10 mouse cellular contexts compared by ENCODE assay signal in genomic region chr17:26497416-26497923, GRCm38 (mm10).
DNase-seq lines count a peak whose midpoint lies in the region; ATAC-seq lines count a peak whose summit lies in the region.
"Had no signal": no experiment of that assay in that cellular context is flagged by ENCODE, and none has a peak within 500 bp of the region (broad histone marks: within the 10 kb centered on the region; RNA-seq: fewer than 3 reads in every experiment).

No protein-coding gene starts in this region.

- no peak overlapping the region for H3K9ac ChIP-seq in limb, embryonic 13.5 days
- H3K9ac ChIP-seq in midbrain, embryonic 15.5 days: no peak overlapping the region
- H3K9ac ChIP-seq: midbrain, embryonic 12.5 days had no signal

- 0 out of 2 replicates have a peak overlapping the region, but pooled peaks have one; percentile 35 for H3K27ac ChIP-seq in limb, embryonic 13.5 days
- H3K27ac ChIP-seq in limb, embryonic 10.5 days: no peak overlapping the region
- H3K27ac ChIP-seq in midbrain, embryonic 15.5 days: no peak overlapping the region
- H3K27ac ChIP-seq: midbrain, embryonic 12.5 days had no signal

- no peak overlapping the region for H3K4me2 ChIP-seq in limb, embryonic 13.5 days (replicated peaks)
- H3K4me2 ChIP-seq in midbrain, embryonic 15.5 days: no peak overlapping the region
- H3K4me2 ChIP-seq: midbrain, embryonic 12.5 days had no signal

- no peak for ATAC-seq in limb, embryonic 13.5 days (ENCODE audit: low FRiP score, low read depth)
- peak; percentile 40 for ATAC-seq in neutrophil, adult 5-6 weeks (ENCODE audit: extremely low read depth, insufficient number of reproducible peaks, low FRiP score, poor library complexity, severe bottlenecking)
- ATAC-seq in midbrain, embryonic 15.5 days (replicated peaks): no peak
- ATAC-seq in activated CD4-positive, CD25-positive, alpha-beta regulatory T cell, adult 4 months: no peak
- ATAC-seq: Patski had no signal

- WGBS in limb, embryonic 13.5 days: 63% methylated on average over 5 of the region's 5 CpGs
- WGBS in limb, embryonic 10.5 days: 68% methylated on average over 5 of the region's 5 CpGs
- WGBS in midbrain, embryonic 15.5 days: 62% methylated on average over 5 of the region's 5 CpGs

- no peaks in the 10 kb centered on the region for H3K27me3 ChIP-seq in limb, embryonic 13.5 days
- H3K27me3 ChIP-seq in limb, embryonic 10.5 days (ENCODE audit: low read depth, poor library complexity, severe bottlenecking): no peaks in the 10 kb centered on the region
- no peaks in the 10 kb centered on the region for H3K27me3 ChIP-seq in midbrain, embryonic 15.5 days (replicated peaks)
- H3K27me3 ChIP-seq: midbrain, embryonic 12.5 days; Patski had no signal

- H3K36me3 ChIP-seq in limb, embryonic 13.5 days: no peaks in the 10 kb centered on the region
- H3K36me3 ChIP-seq in limb, embryonic 10.5 days: no peaks in the 10 kb centered on the region
- no peaks in the 10 kb centered on the region for H3K36me3 ChIP-seq in midbrain, embryonic 15.5 days (replicated peaks)
- H3K36me3 ChIP-seq: midbrain, embryonic 12.5 days had no signal

- H3K9me3 ChIP-seq in limb, embryonic 13.5 days: peaks cover 11% of the 10 kb centered on the region
- H3K9me3 ChIP-seq in limb, embryonic 10.5 days (replicated peaks): peaks cover 9% of the 10 kb centered on the region; the same call in 1 of the 2 replicates
- H3K9me3 ChIP-seq in midbrain, embryonic 15.5 days: no peaks in the 10 kb centered on the region

- DNase-seq in limb, embryonic 10.5 days (ENCODE audit: low spot score): no peak
- peak; percentile 71 to 79 for DNase-seq in heart, adult 9 months (ENCODE audit: low spot score in 2 of 2)
- DNase-seq in kidney, postnatal 4 days: peak; percentile 21 to 56
- DNase-seq in retina, embryonic 14.5 days (ENCODE audit: low spot score): no peak

- peaks cover 3% of the 10 kb centered on the region for H3K4me1 ChIP-seq in limb, embryonic 13.5 days
- peaks cover 3% of the 10 kb centered on the region for H3K4me1 ChIP-seq in limb, embryonic 10.5 days
- peaks cover 4% of the 10 kb centered on the region for H3K4me1 ChIP-seq in midbrain, embryonic 15.5 days

- H3K4me3 ChIP-seq in limb, embryonic 13.5 days: no peak overlapping the region
- no peak overlapping the region for H3K4me3 ChIP-seq in limb, embryonic 10.5 days
- H3K4me3 ChIP-seq in midbrain, embryonic 15.5 days: no peak overlapping the region
- H3K4me3 ChIP-seq: midbrain, embryonic 12.5 days had no signal

Comparison
In these comparisons a context has a peak if more than half of its experiments do, and no peak if none do; other contexts are left out.
1. DNase-seq: peak in heart, adult 9 months (2 of 2) and kidney, postnatal 4 days (2 of 2); none in limb, embryonic 10.5 days (single experiment) and retina, embryonic 14.5 days (single experiment).